Mouse (Mus musculus) lung, postnatal 0 days (tissue): ENCODE data around the gene Plod1.

ENCODE experiments used
- CTCF ChIP-seq: IDR thresholded peaks from 2 replicates; pipeline ENCODE4 v1.5.1; 2016; ENCODE audit warnings: antibody characterized with exemption, mild to moderate bottlenecking
- EP300 ChIP-seq: IDR thresholded peaks from 2 replicates; pipeline ENCODE4 v1.6.1; 2016; ENCODE audit warnings: antibody characterized with exemption, mild to moderate bottlenecking, control low read depth

DNA sequence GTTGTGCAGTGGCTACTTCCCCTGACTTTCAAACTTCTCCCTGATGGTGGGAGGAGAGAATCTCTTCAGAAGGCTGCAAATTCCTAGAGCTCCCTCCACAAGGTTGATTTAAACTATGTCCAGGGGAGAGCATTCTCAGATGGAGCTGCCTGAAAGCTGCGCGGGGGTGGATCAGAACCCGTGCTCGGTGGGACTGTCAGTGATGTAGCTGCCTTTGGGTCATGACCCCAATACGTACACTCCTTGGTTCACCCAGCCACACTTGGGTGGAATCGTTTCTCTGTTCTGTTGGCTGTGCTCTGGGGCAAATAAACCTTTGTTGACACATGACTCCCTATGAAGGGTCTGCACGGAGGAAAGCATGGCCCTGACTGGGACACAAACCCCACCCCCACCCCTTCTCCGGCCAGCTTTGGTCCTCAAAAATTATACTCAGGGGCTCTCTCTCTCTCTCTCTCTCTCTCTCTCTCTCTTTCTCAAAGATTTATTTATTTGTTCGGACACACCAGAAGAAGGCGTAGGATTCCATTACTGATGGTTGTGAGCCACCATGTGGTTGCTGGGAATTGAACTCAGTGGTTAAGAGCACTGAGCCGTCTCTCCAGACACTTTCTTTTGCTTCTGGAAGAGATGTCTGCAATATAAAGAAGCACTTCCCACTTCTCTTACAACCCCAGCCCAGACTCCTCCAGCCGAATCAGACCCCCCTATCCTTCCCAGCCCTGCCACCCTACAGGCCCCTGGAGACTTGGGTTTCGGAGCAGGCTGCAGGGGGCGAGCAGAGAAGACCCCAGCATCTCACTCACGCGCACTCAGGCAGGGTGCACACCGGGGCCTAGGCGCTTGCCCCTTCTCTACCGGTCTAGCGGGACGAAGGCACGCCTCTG, 68.8 kb downstream of the Plod1 start:
- TF ChIP-seq EP300, result no peak
- TF ChIP-seq CTCF, result no peak
